Mouse (Mus musculus): ENCODE data around the gene Adipoq. TPM values are rescaled to one million over a fixed set of nuclear protein-coding genes. Genes with fewer than 3 reads are reported as not detected.
A peak's percentile ranks its signal among the peaks of the same experiment; 100 is the strongest.

Gene Adipoq
- polyA plus RNA-seq, 1 experiment from 2014 or later: not detected

DNA sequence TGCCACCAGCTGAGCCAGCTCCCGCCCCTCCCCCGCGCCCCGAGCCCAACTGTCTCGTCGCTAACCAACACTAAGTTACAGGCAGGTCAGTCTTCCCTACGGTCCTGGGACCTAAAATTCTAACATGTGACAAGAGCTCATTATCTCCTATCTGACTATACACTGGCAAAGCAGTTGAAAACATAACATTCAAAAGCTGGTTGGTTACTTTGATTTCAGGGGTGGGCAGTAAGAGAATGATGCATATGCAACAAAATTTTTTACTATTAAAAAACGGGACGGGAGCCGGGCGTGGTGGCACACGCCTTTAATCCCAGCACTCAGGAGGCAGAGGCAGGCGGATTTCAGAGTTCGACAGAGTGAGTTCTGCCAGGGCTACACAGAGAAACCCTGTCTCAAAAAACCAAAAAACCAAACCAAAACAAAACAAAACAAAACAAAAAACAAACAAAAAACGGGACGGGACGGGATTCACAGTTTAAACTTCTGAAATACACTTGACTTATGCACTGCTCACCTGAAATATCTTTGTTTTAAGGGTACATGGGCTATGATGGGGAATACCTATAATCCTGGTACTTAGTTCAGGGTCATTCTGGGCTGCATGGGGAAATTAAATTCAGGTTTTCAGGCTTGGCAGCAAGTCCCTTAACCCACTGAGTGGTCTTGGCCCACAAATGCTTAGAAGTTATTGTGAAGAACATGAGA lies 43.1 kb upstream of the Adipoq start:
- Histone ChIP-seq H3K9me3 (replicated peaks; ENCODE audit: control insufficient read depth, low read length) (no peaks in the 10 kb centered on the region), H3K9ac (ENCODE audit: low read depth, low read length) (peak overlapping the region; percentile 52), H3K4me2 (ENCODE audit: low read depth, low read length) (peak overlapping the region; percentile 66), H3K27me3 (ENCODE audit: control insufficient read depth, insufficient read depth, low read depth, low read length) (peaks cover 8% of the 10 kb centered on the region), H3K4me3 (ENCODE audit: low read depth, low read length) (peak overlapping the region; percentile 56), H3K36me3 (ENCODE audit: control insufficient read depth, insufficient read depth) (no peaks in the 10 kb centered on the region), H3K27ac (ENCODE audit: low read length) (no peak overlapping the region), H3K4me1 (ENCODE audit: control insufficient read depth, low read depth, low read length) (peaks cover 19% of the 10 kb centered on the region)
- WGBS (ENCODE audit: insufficient replicate concordance): 19% methylated on average over 17 of the region's 17 CpGs
- ATAC-seq (ENCODE audit: low read depth): no peak

DNA sequence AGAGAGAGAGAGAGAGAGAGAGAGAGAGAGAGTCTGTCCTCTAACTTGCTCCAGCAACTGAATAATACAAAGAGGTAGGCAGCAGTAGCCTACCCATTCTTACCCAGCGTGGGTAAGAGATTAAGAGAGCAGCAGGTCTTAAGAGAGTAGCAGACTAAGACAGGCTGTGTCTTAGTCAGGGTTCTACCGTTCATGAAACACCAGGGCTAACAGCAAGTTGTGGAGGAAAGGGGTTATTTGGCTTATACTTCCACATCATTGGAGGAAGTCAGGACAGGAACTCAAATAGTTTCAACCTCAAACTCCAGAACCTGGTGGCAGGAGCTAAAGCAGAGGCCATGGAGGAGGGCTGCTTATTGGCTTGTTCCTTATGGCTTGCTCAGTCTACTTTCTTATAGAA lies 42.5 kb upstream of the Adipoq start:
- Histone ChIP-seq H3K9me3 (replicated peaks; ENCODE audit: control insufficient read depth, low read length) (no peaks in the 10 kb centered on the region), H3K9ac (ENCODE audit: low read depth, low read length) (no peak overlapping the region), H3K4me3 (ENCODE audit: low read depth, low read length) (no peak overlapping the region), H3K27me3 (ENCODE audit: control insufficient read depth, insufficient read depth, low read depth, low read length) (peaks cover 8% of the 10 kb centered on the region), H3K4me1 (ENCODE audit: control insufficient read depth, low read depth, low read length) (peaks cover 19% of the 10 kb centered on the region), H3K4me2 (ENCODE audit: low read depth, low read length) (no peak overlapping the region), H3K27ac (ENCODE audit: low read length) (peak overlapping the region; percentile 37), H3K36me3 (ENCODE audit: control insufficient read depth, insufficient read depth) (peaks cover 2% of the 10 kb centered on the region)
- WGBS (ENCODE audit: insufficient replicate concordance): 28% methylated on average over 2 of the region's 2 CpGs
- no peak for ATAC-seq (ENCODE audit: low read depth)

DNA sequence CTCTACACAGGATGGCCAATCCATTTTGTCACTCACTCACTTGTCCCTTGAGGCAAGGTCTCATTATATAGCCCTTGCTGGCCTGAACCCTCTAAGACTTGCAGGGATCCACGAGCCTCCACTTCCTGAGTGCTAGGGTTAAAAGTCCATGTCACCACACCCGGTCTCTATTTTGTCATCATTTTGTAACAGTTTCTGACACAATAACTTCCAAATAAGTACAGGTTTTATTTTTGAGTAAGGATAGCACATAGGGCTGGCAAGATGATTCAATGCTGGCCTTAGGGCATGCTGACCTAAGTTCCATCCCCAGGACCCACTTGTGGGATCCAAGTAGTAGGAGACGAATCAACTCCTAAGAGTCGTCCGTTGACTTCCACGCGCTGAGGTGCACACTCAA lies 40.2 kb upstream of the Adipoq start:
- H3K27ac ChIP-seq (ENCODE audit: low read length): no peak overlapping the region
- H3K9ac ChIP-seq (ENCODE audit: low read depth, low read length): no peak overlapping the region
- WGBS (ENCODE audit: insufficient replicate concordance): 59% methylated on average over 7 of the region's 7 CpGs
- H3K4me2 ChIP-seq (ENCODE audit: low read depth, low read length): no peak overlapping the region
- H3K4me1 ChIP-seq (ENCODE audit: control insufficient read depth, low read depth, low read length): peaks cover 21% of the 10 kb centered on the region
- peaks cover 20% of the 10 kb centered on the region for H3K36me3 ChIP-seq (ENCODE audit: control insufficient read depth, insufficient read depth)
- no peaks in the 10 kb centered on the region for H3K27me3 ChIP-seq (ENCODE audit: control insufficient read depth, insufficient read depth, low read depth, low read length)
- H3K9me3 ChIP-seq (replicated peaks; ENCODE audit: control insufficient read depth, low read length): no peaks in the 10 kb centered on the region
- H3K4me3 ChIP-seq (ENCODE audit: low read depth, low read length): no peak overlapping the region
- ATAC-seq (ENCODE audit: low read depth): no peak

DNA sequence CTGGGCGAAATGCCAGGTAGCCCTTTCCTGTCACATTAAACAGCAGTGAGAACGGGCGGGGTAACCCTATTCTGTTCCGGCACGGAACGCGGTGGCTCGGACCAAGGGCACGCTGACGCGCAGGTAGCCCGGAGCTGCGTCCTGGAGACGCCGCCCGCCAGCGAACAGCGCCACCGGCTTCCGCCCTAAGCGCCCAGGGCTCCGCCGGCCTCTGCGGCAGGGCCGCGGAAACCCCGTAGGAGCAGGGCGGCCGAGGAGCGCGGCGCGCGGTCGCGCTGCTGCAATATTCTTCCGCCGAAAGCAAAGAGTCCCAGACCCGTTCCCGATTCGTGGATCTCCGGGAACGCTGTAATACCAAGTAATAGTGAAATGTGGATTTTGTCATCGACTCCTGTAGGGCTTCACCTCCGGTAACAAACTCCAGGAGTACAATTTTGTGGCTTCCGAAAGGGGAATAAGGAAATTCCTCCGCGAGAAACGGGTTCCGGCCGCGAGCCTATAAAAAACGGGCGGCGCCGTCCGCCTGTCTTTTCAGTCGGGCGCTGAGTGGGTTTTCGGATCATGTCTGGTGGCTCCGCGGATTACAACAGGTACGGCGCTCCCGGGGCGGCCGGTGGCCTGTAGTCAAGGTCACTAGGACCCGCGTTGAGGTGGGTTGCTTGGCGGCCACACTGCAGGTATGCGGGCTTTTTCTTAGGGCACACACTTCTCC lies 38.9 kb upstream of the Adipoq start, which contains the start of gene Eif4a2:
Gene Eif4a2 (plus strand): TSS at position 214 of the 712 bp plus-strand sequence.
- Histone ChIP-seq H3K4me2 (ENCODE audit: low read depth, low read length) (peak within 1 kb of the TSS; percentile 85), H3K9me3 (replicated peaks; ENCODE audit: control insufficient read depth, low read length) (no peaks in the 10 kb centered on the region), H3K4me3 (ENCODE audit: low read depth, low read length) (peak within 1 kb of the TSS; percentile 94), H3K36me3 (ENCODE audit: control insufficient read depth, insufficient read depth) (peaks cover 32% of the 10 kb centered on the region), H3K4me1 (ENCODE audit: control insufficient read depth, low read depth, low read length) (peaks cover 21% of the 10 kb centered on the region), H3K27ac (ENCODE audit: low read length) (peak within 1 kb of the TSS; percentile 96), H3K27me3 (ENCODE audit: control insufficient read depth, insufficient read depth, low read depth, low read length) (no peaks in the 10 kb centered on the region), H3K9ac (ENCODE audit: low read depth, low read length) (peak within 1 kb of the TSS; percentile 97)
- ATAC-seq (ENCODE audit: low read depth): peak; percentile 95
- WGBS (ENCODE audit: insufficient replicate concordance): under 1% methylated on average over 71 of the region's 71 CpGs

DNA sequence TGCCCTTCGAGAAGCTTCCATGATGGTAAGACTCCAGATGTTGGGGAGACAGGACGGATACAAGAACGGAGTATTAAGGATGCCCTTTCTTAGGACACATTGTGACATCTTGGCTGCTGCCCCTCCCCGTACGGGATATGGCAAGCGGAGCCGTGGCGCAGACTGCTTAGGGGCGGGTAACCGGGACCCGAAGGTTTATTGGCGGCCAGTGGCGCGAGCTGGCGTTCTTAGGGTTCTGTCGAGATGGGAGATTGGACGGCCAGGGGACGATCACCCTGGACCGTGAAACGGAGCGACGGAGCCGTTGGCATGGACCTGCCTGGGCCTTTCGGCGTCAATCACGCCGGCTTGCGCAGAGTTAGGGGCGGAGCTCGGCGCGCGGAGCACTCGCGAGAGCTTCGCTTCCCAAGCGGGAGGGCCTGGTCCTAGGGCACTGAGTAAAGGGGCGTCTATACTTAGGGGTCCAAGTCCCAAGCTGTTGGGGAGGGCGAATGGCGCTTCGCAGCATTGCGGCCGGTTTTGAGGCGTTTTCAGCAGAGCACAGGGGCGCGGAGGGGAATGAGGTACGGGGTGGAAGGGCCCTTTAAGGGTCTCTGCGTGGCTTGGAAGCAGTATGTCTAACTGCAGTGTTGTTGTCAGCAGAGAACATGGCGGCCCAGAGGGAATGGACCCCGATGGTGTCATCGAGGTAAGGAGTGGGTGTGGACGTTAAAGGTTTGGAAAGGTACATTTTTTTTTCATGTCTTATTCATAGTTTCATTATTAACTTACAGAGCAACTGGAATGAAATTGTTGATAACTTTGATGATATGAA lies 38.2 kb upstream of the Adipoq start:
- ATAC-seq (ENCODE audit: low read depth): peak; percentile 71
- H3K27ac ChIP-seq (ENCODE audit: low read length): peak overlapping the region; percentile 96
- no peaks in the 10 kb centered on the region for H3K27me3 ChIP-seq (ENCODE audit: control insufficient read depth, insufficient read depth, low read depth, low read length)
- H3K9ac ChIP-seq (ENCODE audit: low read depth, low read length): peak overlapping the region; percentile 97
- H3K36me3 ChIP-seq (ENCODE audit: control insufficient read depth, insufficient read depth): peaks cover 40% of the 10 kb centered on the region
- under 1% methylated on average over 52 of the region's 52 CpGs for WGBS (ENCODE audit: insufficient replicate concordance)
- no peaks in the 10 kb centered on the region for H3K9me3 ChIP-seq (replicated peaks; ENCODE audit: control insufficient read depth, low read length)
- peak overlapping the region; percentile 85 for H3K4me2 ChIP-seq (ENCODE audit: low read depth, low read length)
- peaks cover 15% of the 10 kb centered on the region for H3K4me1 ChIP-seq (ENCODE audit: control insufficient read depth, low read depth, low read length)
- peak overlapping the region; percentile 94 for H3K4me3 ChIP-seq (ENCODE audit: low read depth, low read length)

DNA sequence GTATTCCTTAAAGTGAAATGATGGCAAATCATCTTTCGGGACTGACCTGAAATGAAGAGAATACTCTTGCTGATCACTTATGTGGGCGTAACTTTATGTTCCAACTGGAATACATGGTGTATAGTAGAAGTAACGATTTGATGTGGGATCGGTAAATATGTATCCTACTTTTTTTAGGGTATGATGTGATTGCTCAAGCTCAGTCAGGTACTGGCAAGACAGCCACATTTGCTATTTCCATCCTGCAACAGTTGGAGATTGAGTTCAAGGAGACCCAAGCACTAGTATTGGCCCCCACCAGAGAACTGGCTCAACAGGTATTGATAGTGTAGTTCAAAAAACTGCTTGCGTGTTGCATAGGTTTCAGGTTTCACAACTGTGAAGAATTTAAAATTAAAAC lies 37.4 kb upstream of the Adipoq start:
- peak overlapping the region; percentile 85 for H3K4me2 ChIP-seq (ENCODE audit: low read depth, low read length)
- no peaks in the 10 kb centered on the region for H3K27me3 ChIP-seq (ENCODE audit: control insufficient read depth, insufficient read depth, low read depth, low read length)
- H3K4me1 ChIP-seq (ENCODE audit: control insufficient read depth, low read depth, low read length): peaks cover 12% of the 10 kb centered on the region
- no peak for ATAC-seq (ENCODE audit: low read depth)
- peak overlapping the region; percentile 96 for H3K27ac ChIP-seq (ENCODE audit: low read length)
- H3K4me3 ChIP-seq (ENCODE audit: low read depth, low read length): peak overlapping the region; percentile 94
- no peaks in the 10 kb centered on the region for H3K9me3 ChIP-seq (replicated peaks; ENCODE audit: control insufficient read depth, low read length)
- peak overlapping the region; percentile 97 for H3K9ac ChIP-seq (ENCODE audit: low read depth, low read length)
- 2% methylated on average over 5 of the region's 5 CpGs for WGBS (ENCODE audit: insufficient replicate concordance)
- H3K36me3 ChIP-seq (ENCODE audit: control insufficient read depth, insufficient read depth): peaks cover 42% of the 10 kb centered on the region

DNA sequence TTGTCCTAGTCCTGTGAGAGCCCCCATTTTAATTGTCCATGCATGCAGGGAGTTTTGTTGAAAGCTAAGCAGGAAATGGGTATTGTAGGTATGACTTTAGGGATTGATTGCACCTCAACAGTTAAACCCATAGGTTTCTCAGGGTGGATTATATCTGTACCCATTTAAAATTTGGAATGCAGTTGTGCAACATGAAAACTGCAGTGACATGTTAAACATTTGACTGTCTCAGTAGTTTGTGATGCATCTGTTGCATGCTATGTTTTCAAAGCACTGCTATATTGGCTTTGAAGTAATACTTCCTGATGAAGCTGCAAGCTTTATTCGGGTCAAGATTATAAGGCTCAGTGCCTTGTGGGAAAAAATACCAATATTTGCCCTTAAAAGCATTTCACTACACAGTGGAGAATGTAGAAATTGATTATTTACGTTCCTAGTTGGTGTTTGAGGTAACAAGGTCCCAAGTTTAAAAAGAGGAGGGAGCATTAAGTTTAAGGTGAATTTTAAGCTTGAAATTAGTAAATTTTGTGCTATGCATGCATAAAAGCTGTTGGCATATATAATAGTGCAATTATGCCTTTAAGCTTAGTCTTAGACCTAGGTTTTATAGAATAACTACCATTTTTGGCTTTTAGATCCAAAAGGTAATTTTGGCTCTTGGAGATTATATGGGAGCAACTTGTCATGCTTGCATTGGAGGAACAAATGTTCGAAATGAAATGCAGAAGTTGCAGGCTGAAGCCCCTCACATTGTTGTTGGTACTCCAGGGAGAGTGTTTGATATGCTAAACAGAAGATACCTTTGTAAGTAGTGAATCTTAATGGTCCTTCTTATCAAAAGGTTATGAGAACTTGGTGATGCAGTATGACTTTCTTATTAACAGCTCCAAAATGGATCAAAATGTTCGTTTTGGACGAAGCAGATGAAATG lies 36.7 kb upstream of the Adipoq start:
- ATAC-seq (ENCODE audit: low read depth): no peak
- H3K9ac ChIP-seq (ENCODE audit: low read depth, low read length): peak overlapping the region; percentile 97
- peak overlapping the region; percentile 85 for H3K4me2 ChIP-seq (ENCODE audit: low read depth, low read length)
- H3K27me3 ChIP-seq (ENCODE audit: control insufficient read depth, insufficient read depth, low read depth, low read length): no peaks in the 10 kb centered on the region
- no peaks in the 10 kb centered on the region for H3K9me3 ChIP-seq (replicated peaks; ENCODE audit: control insufficient read depth, low read length)
- peaks cover 49% of the 10 kb centered on the region for H3K36me3 ChIP-seq (ENCODE audit: control insufficient read depth, insufficient read depth)
- 36% methylated on average over 5 of the region's 5 CpGs for WGBS (ENCODE audit: insufficient replicate concordance)
- peak overlapping the region; percentile 94 for H3K4me3 ChIP-seq (ENCODE audit: low read depth, low read length)
- peaks cover 12% of the 10 kb centered on the region for H3K4me1 ChIP-seq (ENCODE audit: control insufficient read depth, low read depth, low read length)
- peak overlapping the region; percentile 96 for H3K27ac ChIP-seq (ENCODE audit: low read length)

DNA sequence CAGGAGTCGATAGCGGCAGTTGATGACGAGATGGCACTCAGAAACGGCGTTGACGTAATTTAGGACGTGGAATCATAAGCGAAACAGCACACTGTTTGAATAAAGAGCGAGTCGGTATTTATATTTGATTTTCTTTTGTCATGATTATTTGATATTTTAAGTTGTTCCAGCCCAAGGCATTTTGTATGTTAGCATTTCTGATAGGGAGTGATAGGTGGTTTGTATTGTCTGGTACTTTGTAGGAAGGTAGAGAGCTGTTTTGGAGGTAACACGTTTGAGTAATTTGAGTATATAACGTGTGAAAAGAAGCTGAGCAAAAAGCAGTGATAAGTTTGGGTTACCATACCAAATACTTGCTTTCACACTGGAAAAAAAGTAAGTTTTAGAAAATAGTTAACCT lies 34.0 kb upstream of the Adipoq start:
- Histone ChIP-seq H3K9me3 (replicated peaks; ENCODE audit: control insufficient read depth, low read length) (no peaks in the 10 kb centered on the region), H3K4me2 (ENCODE audit: low read depth, low read length) (no peak overlapping the region), H3K4me3 (ENCODE audit: low read depth, low read length) (no peak overlapping the region), H3K27me3 (ENCODE audit: control insufficient read depth, insufficient read depth, low read depth, low read length) (no peaks in the 10 kb centered on the region), H3K9ac (ENCODE audit: low read depth, low read length) (no peak overlapping the region), H3K36me3 (ENCODE audit: control insufficient read depth, insufficient read depth) (peaks cover 62% of the 10 kb centered on the region), H3K4me1 (ENCODE audit: control insufficient read depth, low read depth, low read length) (peaks cover 7% of the 10 kb centered on the region), H3K27ac (ENCODE audit: low read length) (no peak overlapping the region)
- ATAC-seq (ENCODE audit: low read depth): no peak
- WGBS (ENCODE audit: insufficient replicate concordance): 79% methylated on average over 12 of the region's 12 CpGs
